Mouse (Mus musculus): Measurements from ENCODE around the gene Tns3. TPM values are rescaled to one million over a fixed set of nuclear protein-coding genes. Genes with fewer than 3 reads are reported as not detected.
"Not testable (repeated sequence)": the region's sequence is repeated elsewhere in the genome, so short reads cannot be mapped to it uniquely, and the experiment has no call there.

Gene Tns3
- polyA plus RNA-seq, 1 experiment from 2014 or later, result 10.1 TPM

GRCm38 (mm10) chr11:8532771-8533170 lies 131.6 kb downstream of the Tns3 start:
- 88% methylated on average over 3 of the region's 3 CpGs for WGBS
- not testable (repeated sequence) for ATAC-seq (ENCODE audit: insufficient read depth, low FRiP score, low TSS enrichment); H3K27me3 ChIP-seq (ENCODE audit: control insufficient read depth, insufficient read depth, low read length); DNase-seq (ENCODE audit: low spot score); H3K27ac ChIP-seq (ENCODE audit: low read depth, low read length); H3K4me2 ChIP-seq (ENCODE audit: low read depth); H3K4me1 ChIP-seq (ENCODE audit: control insufficient read depth, insufficient read depth, low read length); H3K4me3 ChIP-seq (ENCODE audit: low read depth, low read length); H3K9me3 ChIP-seq (ENCODE audit: control insufficient read depth, low read length); H3K36me3 ChIP-seq (ENCODE audit: control insufficient read depth, insufficient read depth, low read length); H3K9ac ChIP-seq (ENCODE audit: low read length)

- no peaks in the 10 kb centered on the region for H3K9me3 ChIP-seq (ENCODE audit: control insufficient read depth, low read length)
- DNase-seq (ENCODE audit: low spot score) (no peak), ATAC-seq (ENCODE audit: insufficient read depth, low FRiP score, low TSS enrichment) (peak; percentile 43; the same call in 1 of the 2 replicates)
- no peak overlapping the region for H3K4me3 ChIP-seq (ENCODE audit: low read depth, low read length)
- no peaks in the 10 kb centered on the region for H3K27me3 ChIP-seq (ENCODE audit: control insufficient read depth, insufficient read depth, low read length)
- H3K4me1 ChIP-seq (ENCODE audit: control insufficient read depth, insufficient read depth, low read length), result no peaks in the 10 kb centered on the region
- 90% methylated on average over 10 of the region's 10 CpGs for WGBS
- no peak overlapping the region for H3K9ac ChIP-seq (ENCODE audit: low read length)
- H3K27ac ChIP-seq (ENCODE audit: low read depth, low read length), result no peak overlapping the region
- H3K36me3 ChIP-seq (ENCODE audit: control insufficient read depth, insufficient read depth, low read length), result no peaks in the 10 kb centered on the region
- no peak overlapping the region for H3K4me2 ChIP-seq (ENCODE audit: low read depth)
Measured at GRCm38 (mm10) chr11:8532112-8532747, 132.1 kb downstream of the Tns3 start.

GRCm38 (mm10) chr11:8530506-8530905 lies 133.8 kb downstream of the Tns3 start:
- H3K9me3 ChIP-seq (ENCODE audit: control insufficient read depth, low read length), result no peaks in the 10 kb centered on the region
- no peak for DNase-seq (ENCODE audit: low spot score)
- no peaks in the 10 kb centered on the region for H3K36me3 ChIP-seq (ENCODE audit: control insufficient read depth, insufficient read depth, low read length)
- no peak for ATAC-seq (ENCODE audit: insufficient read depth, low FRiP score, low TSS enrichment)
- H3K4me1 ChIP-seq (ENCODE audit: control insufficient read depth, insufficient read depth, low read length), result no peaks in the 10 kb centered on the region
- WGBS, result 43% methylated on average over 4 of the region's 4 CpGs
- H3K27me3 ChIP-seq (ENCODE audit: control insufficient read depth, insufficient read depth, low read length), result no peaks in the 10 kb centered on the region
- no peak overlapping the region for H3K27ac ChIP-seq (ENCODE audit: low read depth, low read length)
- no peak overlapping the region for H3K9ac ChIP-seq (ENCODE audit: low read length)
- no peak overlapping the region for H3K4me2 ChIP-seq (ENCODE audit: low read depth)
- no peak overlapping the region for H3K4me3 ChIP-seq (ENCODE audit: low read depth, low read length)

GRCm38 (mm10) chr11:8530036-8530435 lies 134.3 kb downstream of the Tns3 start:
- no peaks in the 10 kb centered on the region for H3K36me3 ChIP-seq (ENCODE audit: control insufficient read depth, insufficient read depth, low read length)
- WGBS, result 92% methylated on average over 4 of the region's 4 CpGs
- no peaks in the 10 kb centered on the region for H3K4me1 ChIP-seq (ENCODE audit: control insufficient read depth, insufficient read depth, low read length)
- H3K9me3 ChIP-seq (ENCODE audit: control insufficient read depth, low read length), result no peaks in the 10 kb centered on the region
- H3K27ac ChIP-seq (ENCODE audit: low read depth, low read length), result no peak overlapping the region
- H3K27me3 ChIP-seq (ENCODE audit: control insufficient read depth, insufficient read depth, low read length), result no peaks in the 10 kb centered on the region
- no peak overlapping the region for H3K9ac ChIP-seq (ENCODE audit: low read length)
- no peak for ATAC-seq (ENCODE audit: insufficient read depth, low FRiP score, low TSS enrichment)
- DNase-seq (ENCODE audit: low spot score), result no peak
- no peak overlapping the region for H3K4me2 ChIP-seq (ENCODE audit: low read depth)
- no peak overlapping the region for H3K4me3 ChIP-seq (ENCODE audit: low read depth, low read length)

- H3K27ac ChIP-seq (ENCODE audit: low read depth, low read length), result no peak overlapping the region
- 86% methylated on average over 9 of the region's 9 CpGs for WGBS
- no peak for DNase-seq (ENCODE audit: low spot score)
Measured at GRCm38 (mm10) chr11:8525463-8526145, 138.7 kb downstream of the Tns3 start.

GRCm38 (mm10) chr11:8523344-8524126 lies 140.8 kb downstream of the Tns3 start:
- no peak overlapping the region for H3K4me3 ChIP-seq (ENCODE audit: low read depth, low read length)
- no peaks in the 10 kb centered on the region; the same call in 1 of the 2 replicates for H3K36me3 ChIP-seq (ENCODE audit: control insufficient read depth, insufficient read depth, low read length)
- no peaks in the 10 kb centered on the region for H3K9me3 ChIP-seq (ENCODE audit: control insufficient read depth, low read length)
- H3K27me3 ChIP-seq (ENCODE audit: control insufficient read depth, insufficient read depth, low read length), result no peaks in the 10 kb centered on the region
- 40% methylated on average over 10 of the region's 10 CpGs for WGBS
- no peak overlapping the region for H3K4me2 ChIP-seq (ENCODE audit: low read depth)
- no peaks in the 10 kb centered on the region for H3K4me1 ChIP-seq (ENCODE audit: control insufficient read depth, insufficient read depth, low read length)
- no peak overlapping the region for H3K27ac ChIP-seq (ENCODE audit: low read depth, low read length)
- ATAC-seq (ENCODE audit: insufficient read depth, low FRiP score, low TSS enrichment), result peak; percentile 62
- H3K9ac ChIP-seq (ENCODE audit: low read length), result no peak overlapping the region
- DNase-seq (ENCODE audit: low spot score), result peak; percentile 75

More at GRCm38 (mm10) chr11:8525463-8526145, 138.7 kb downstream of the Tns3 start:
- H3K36me3 ChIP-seq (ENCODE audit: control insufficient read depth, insufficient read depth, low read length), result no peaks in the 10 kb centered on the region; the same call in 1 of the 2 replicates
- H3K4me2 ChIP-seq (ENCODE audit: low read depth), result no peak overlapping the region
- ATAC-seq (ENCODE audit: insufficient read depth, low FRiP score, low TSS enrichment), result no peak
- no peaks in the 10 kb centered on the region for H3K27me3 ChIP-seq (ENCODE audit: control insufficient read depth, insufficient read depth, low read length)
- no peaks in the 10 kb centered on the region for H3K4me1 ChIP-seq (ENCODE audit: control insufficient read depth, insufficient read depth, low read length)
- no peak overlapping the region for H3K9ac ChIP-seq (ENCODE audit: low read length)
- no peaks in the 10 kb centered on the region for H3K9me3 ChIP-seq (ENCODE audit: control insufficient read depth, low read length)
- H3K4me3 ChIP-seq (ENCODE audit: low read depth, low read length), result no peak overlapping the region

- no peaks in the 10 kb centered on the region for H3K27me3 ChIP-seq (ENCODE audit: control insufficient read depth, insufficient read depth, low read length)
- no peak overlapping the region for H3K4me3 ChIP-seq (ENCODE audit: low read depth, low read length)
- 84% methylated on average over 7 of the region's 7 CpGs for WGBS
- no peaks in the 10 kb centered on the region for H3K4me1 ChIP-seq (ENCODE audit: control insufficient read depth, insufficient read depth, low read length)
- H3K9me3 ChIP-seq (ENCODE audit: control insufficient read depth, low read length), result no peaks in the 10 kb centered on the region
- ATAC-seq (ENCODE audit: insufficient read depth, low FRiP score, low TSS enrichment), result no peak
- no peak overlapping the region for H3K27ac ChIP-seq (ENCODE audit: low read depth, low read length)
- no peak overlapping the region for H3K9ac ChIP-seq (ENCODE audit: low read length)
- no peaks in the 10 kb centered on the region for H3K36me3 ChIP-seq (ENCODE audit: control insufficient read depth, insufficient read depth, low read length)
- H3K4me2 ChIP-seq (ENCODE audit: low read depth), result no peak overlapping the region
- no peak for DNase-seq (ENCODE audit: low spot score)
Measured at GRCm38 (mm10) chr11:8513359-8514253, 150.7 kb downstream of the Tns3 start.

- Histone ChIP-seq H3K9ac (ENCODE audit: low read length) (no peak overlapping the region), H3K4me1 (ENCODE audit: control insufficient read depth, insufficient read depth, low read length) (no peaks in the 10 kb centered on the region), H3K4me2 (ENCODE audit: low read depth) (no peak overlapping the region), H3K4me3 (ENCODE audit: low read depth, low read length) (no peak overlapping the region), H3K9me3 (ENCODE audit: control insufficient read depth, low read length) (no peaks in the 10 kb centered on the region), H3K36me3 (ENCODE audit: control insufficient read depth, insufficient read depth, low read length) (no peaks in the 10 kb centered on the region), H3K27ac (ENCODE audit: low read depth, low read length) (no peak overlapping the region), H3K27me3 (ENCODE audit: control insufficient read depth, insufficient read depth, low read length) (no peaks in the 10 kb centered on the region)
- WGBS, result 51% methylated on average over 2 of the region's 2 CpGs
- ATAC-seq (ENCODE audit: insufficient read depth, low FRiP score, low TSS enrichment) (no peak), DNase-seq (ENCODE audit: low spot score) (no peak)
Measured at GRCm38 (mm10) chr11:8510294-8510693, 154.0 kb downstream of the Tns3 start.
